Mouse (Mus musculus) heart, postnatal 0 days (tissue): ENCODE measurements around the gene Gpr39.

Experiments used
- CTCF ChIP-seq: IDR thresholded peaks from 2 replicates; pipeline ENCODE4 v1.5.1; 2016; ENCODE audit warnings: antibody characterized with exemption, control low read depth, low read depth
- EP300 ChIP-seq: IDR thresholded peaks from 2 replicates; pipeline ENCODE4 v1.6.1; 2016; ENCODE audit warnings: antibody characterized with exemption, low read depth

DNA sequence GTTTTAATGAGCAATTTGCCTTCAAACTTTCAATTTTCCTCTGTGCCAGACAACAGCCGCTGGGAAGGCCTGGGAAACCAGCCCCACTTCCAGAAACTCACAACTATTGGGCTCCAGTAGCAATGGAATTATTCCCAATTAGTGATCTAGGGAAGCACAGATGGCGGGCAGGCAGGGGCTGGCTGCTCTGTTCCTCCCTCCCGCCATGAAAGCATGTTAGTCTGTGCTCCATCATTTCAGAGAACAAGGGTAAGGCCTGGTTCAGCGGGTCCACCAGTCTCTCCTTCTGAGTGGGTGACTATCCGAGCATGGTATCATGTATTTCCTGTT lies 83.9 kb downstream of the Gpr39 start:
- TF ChIP-seq CTCF: no peak
- TF ChIP-seq EP300: no peak
